Mouse (Mus musculus): Measurements from ENCODE around the gene Coil.
"Not testable (repeated sequence)": the region's sequence is repeated elsewhere in the genome, so short reads cannot be mapped to it uniquely, and the experiment has no call there.

Gene Coil

GRCm38 (mm10) chr11:88973776-88974701 is 4.0 kb downstream of the Coil start:
- DNase-seq, result peak; percentile 95

GRCm38 (mm10) chr11:88976320-88976719 is 6.3 kb downstream of the Coil start:
- no peak for DNase-seq

GRCm38 (mm10) chr11:88977188-88977587 is 7.1 kb downstream of the Coil start:
- DNase-seq, result no peak

GRCm38 (mm10) chr11:88981337-88981736 is 11.3 kb downstream of the Coil start:
- no peak for DNase-seq

- DNase-seq, result no peak
These were observed 16.6 kb downstream of the Coil start for GRCm38 (mm10) chr11:88986616-88987015.

- no peak for DNase-seq
These were observed 18.9 kb downstream of the Coil start for GRCm38 (mm10) chr11:88988956-88989355.

GRCm38 (mm10) chr11:88989530-88989929 is 19.5 kb downstream of the Coil start:
- DNase-seq, result no peak

GRCm38 (mm10) chr11:88993186-88993585 is 23.1 kb downstream of the Coil start:
- no peak for DNase-seq

GRCm38 (mm10) chr11:88993625-88994024 is 23.6 kb downstream of the Coil start:
- DNase-seq, result peak; percentile 78

- no peak for DNase-seq
These were observed 24.4 kb downstream of the Coil start for GRCm38 (mm10) chr11:88994492-88994891.

GRCm38 (mm10) chr11:88995616-88996015 is 25.6 kb downstream of the Coil start:
- no peak for DNase-seq

GRCm38 (mm10) chr11:88996427-88996826 is 26.4 kb downstream of the Coil start:
- no peak for DNase-seq

- not testable (repeated sequence) for DNase-seq
These were observed 27.3 kb downstream of the Coil start for GRCm38 (mm10) chr11:88997343-88997742.

GRCm38 (mm10) chr11:88998406-88998805 is 28.4 kb downstream of the Coil start:
- DNase-seq, result no peak

GRCm38 (mm10) chr11:88998974-88999722 is 29.1 kb downstream of the Coil start, which contains the start of gene Trim25:
Gene Trim25, plus strand, starts transcription at chr11:88999376.
- peak; percentile 96 for DNase-seq

- DNase-seq, result peak; percentile 54
These were observed 29.9 kb downstream of the Coil start for GRCm38 (mm10) chr11:88999723-89000526.

- DNase-seq, result no peak
These were observed 30.4 kb downstream of the Coil start for GRCm38 (mm10) chr11:89000527-89000819.

- DNase-seq, result no peak
These were observed 31.5 kb downstream of the Coil start for GRCm38 (mm10) chr11:89001569-89001968.

- DNase-seq, result no peak
These were observed 32.0 kb downstream of the Coil start for GRCm38 (mm10) chr11:89002068-89002467.

- peak; percentile 38 for DNase-seq
These were observed 32.6 kb downstream of the Coil start for GRCm38 (mm10) chr11:89002621-89003020.

- DNase-seq, result peak; percentile 40
These were observed 33.0 kb downstream of the Coil start for GRCm38 (mm10) chr11:89003078-89003477.

GRCm38 (mm10) chr11:89003726-89004125 is 33.7 kb downstream of the Coil start:
- DNase-seq, result peak; percentile 31

- no peak for DNase-seq
These were observed 35.4 kb downstream of the Coil start for GRCm38 (mm10) chr11:89005473-89005872.
